Mouse (Mus musculus): ENCODE measurements around the gene Sdk2.

Sdk2 gene

GRCm38 (mm10) chr11:113800026-113800425, 266.8 kb downstream of the Sdk2 start:
- in situ Hi-C loops (cut with MboI; ENCODE audit: low sequenced_read_pairs), result loop anchor here (25.0 kb wide), 2 partner anchors 488 to 613 kb away; no protein-coding TSS in a partner anchor

- in situ Hi-C loops (cut with MboI; ENCODE audit: low sequenced_read_pairs), result no loop called here
These were observed 267.8 kb downstream of the Sdk2 start for GRCm38 (mm10) chr11:113799041-113799447.

- in situ Hi-C loops (cut with MboI; ENCODE audit: low sequenced_read_pairs), result no loop called here
These were observed 268.8 kb downstream of the Sdk2 start for GRCm38 (mm10) chr11:113798011-113798410.

- in situ Hi-C loops (cut with MboI; ENCODE audit: low sequenced_read_pairs), result no loop called here
These were observed 269.5 kb downstream of the Sdk2 start for GRCm38 (mm10) chr11:113797014-113797983.

- in situ Hi-C loops (cut with MboI; ENCODE audit: low sequenced_read_pairs), result no loop called here
These were observed 271.0 kb downstream of the Sdk2 start for GRCm38 (mm10) chr11:113795846-113796245.

GRCm38 (mm10) chr11:113791357-113792215, 275.3 kb downstream of the Sdk2 start:
- in situ Hi-C loops (cut with MboI; ENCODE audit: low sequenced_read_pairs), result no loop called here

GRCm38 (mm10) chr11:113789101-113789500, 277.7 kb downstream of the Sdk2 start:
- in situ Hi-C loops (cut with MboI; ENCODE audit: low sequenced_read_pairs), result no loop called here

- in situ Hi-C loops (cut with MboI; ENCODE audit: low sequenced_read_pairs), result no loop called here
These were observed 278.6 kb downstream of the Sdk2 start for GRCm38 (mm10) chr11:113788183-113788789.

- in situ Hi-C loops (cut with MboI; ENCODE audit: low sequenced_read_pairs), result no loop called here
These were observed 279.2 kb downstream of the Sdk2 start for GRCm38 (mm10) chr11:113787432-113788182.

GRCm38 (mm10) chr11:113787009-113787408, 279.8 kb downstream of the Sdk2 start:
- in situ Hi-C loops (cut with MboI; ENCODE audit: low sequenced_read_pairs), result no loop called here

GRCm38 (mm10) chr11:113786395-113786794, 280.5 kb downstream of the Sdk2 start:
- in situ Hi-C loops (cut with MboI; ENCODE audit: low sequenced_read_pairs), result no loop called here

- in situ Hi-C loops (cut with MboI; ENCODE audit: low sequenced_read_pairs), result no loop called here
These were observed 281.3 kb downstream of the Sdk2 start for GRCm38 (mm10) chr11:113785406-113786171.

GRCm38 (mm10) chr11:113784656-113785396, 282.0 kb downstream of the Sdk2 start:
- in situ Hi-C loops (cut with MboI; ENCODE audit: low sequenced_read_pairs), result no loop called here

- in situ Hi-C loops (cut with MboI; ENCODE audit: low sequenced_read_pairs), result no loop called here
These were observed 284.4 kb downstream of the Sdk2 start for GRCm38 (mm10) chr11:113782496-113782895.

- in situ Hi-C loops (cut with MboI; ENCODE audit: low sequenced_read_pairs), result no loop called here
These were observed 284.8 kb downstream of the Sdk2 start for GRCm38 (mm10) chr11:113782006-113782405.

- in situ Hi-C loops (cut with MboI; ENCODE audit: low sequenced_read_pairs), result no loop called here
These were observed 287.2 kb downstream of the Sdk2 start for GRCm38 (mm10) chr11:113779680-113780041.

- in situ Hi-C loops (cut with MboI; ENCODE audit: low sequenced_read_pairs), result no loop called here
These were observed 287.8 kb downstream of the Sdk2 start for GRCm38 (mm10) chr11:113778733-113779679.

All from CH12F3 (cell line).